Mouse (Mus musculus) 416B (cell line): ENCODE data around the gene Pik3r5.
A peak's percentile ranks its signal among the peaks of the same experiment; 100 is the strongest.

Source experiments
- DNase-seq: peaks from one replicate; pipeline ENCODE4 v3.0.0; 2011; ENCODE audit warnings: low read depth

The Pik3r5 gene

GRCm38 (mm10) chr11:68531066-68531806, 99.3 kb downstream of the Pik3r5 start:
- peak; percentile 38 for DNase-seq

DNA sequence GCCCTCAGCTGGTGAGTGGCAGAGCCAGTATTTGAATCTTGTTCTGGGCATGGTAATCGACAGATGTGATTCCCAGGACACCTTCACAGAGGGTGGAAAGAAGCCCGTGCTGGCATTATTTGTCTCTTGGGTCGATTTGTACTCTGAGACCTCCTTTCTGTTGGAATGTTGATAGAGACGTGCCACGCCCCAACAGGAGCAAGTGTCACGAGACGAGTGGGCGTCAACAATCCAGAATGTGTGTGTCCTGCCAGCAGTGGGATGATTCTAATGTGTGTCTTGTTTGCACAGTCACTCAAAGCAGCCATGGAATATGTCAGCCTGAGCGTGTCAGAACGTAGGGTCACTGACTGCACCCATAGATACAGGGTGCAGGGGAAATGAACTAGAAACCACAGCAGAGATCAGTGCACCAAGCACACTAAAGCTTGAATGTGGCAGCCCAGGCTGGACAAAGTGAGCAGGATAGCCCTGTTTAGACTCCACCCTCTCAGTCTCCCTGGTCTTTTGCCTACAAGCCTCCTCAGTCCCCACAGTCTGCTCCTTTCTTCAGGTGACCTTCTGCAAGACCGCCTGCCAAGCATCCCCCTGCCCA, 100.1 kb downstream of the Pik3r5 start:
- DNase-seq, result no peak

- peak; percentile 20 for DNase-seq
Observed at GRCm38 (mm10) chr11:68532773-68533172, 100.9 kb downstream of the Pik3r5 start.

DNA sequence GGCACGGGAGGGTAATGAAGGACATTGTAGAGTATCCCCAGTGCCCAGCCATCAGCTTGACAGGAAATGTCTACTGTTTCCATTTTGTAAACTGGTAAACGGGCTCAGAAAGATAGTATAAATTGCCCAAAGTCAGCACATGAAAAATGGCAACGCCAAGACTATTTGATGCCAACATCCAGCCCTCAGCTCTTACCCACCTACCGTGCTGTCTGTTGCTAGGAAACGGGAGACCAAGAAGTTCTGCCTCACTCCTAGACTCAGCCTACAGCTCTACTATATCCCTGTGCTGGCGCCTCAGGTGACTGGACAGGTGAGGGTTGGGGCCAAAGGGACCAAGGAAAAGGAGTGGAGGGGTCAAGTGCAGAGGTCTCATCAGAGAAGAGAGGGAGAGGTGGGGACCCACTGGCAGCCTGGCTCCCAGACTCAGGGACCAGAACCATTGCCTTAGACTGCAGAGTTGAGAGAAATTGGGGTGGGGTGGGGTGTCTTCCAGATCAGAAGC, 102.1 kb downstream of the Pik3r5 start:
- no peak for DNase-seq

DNA sequence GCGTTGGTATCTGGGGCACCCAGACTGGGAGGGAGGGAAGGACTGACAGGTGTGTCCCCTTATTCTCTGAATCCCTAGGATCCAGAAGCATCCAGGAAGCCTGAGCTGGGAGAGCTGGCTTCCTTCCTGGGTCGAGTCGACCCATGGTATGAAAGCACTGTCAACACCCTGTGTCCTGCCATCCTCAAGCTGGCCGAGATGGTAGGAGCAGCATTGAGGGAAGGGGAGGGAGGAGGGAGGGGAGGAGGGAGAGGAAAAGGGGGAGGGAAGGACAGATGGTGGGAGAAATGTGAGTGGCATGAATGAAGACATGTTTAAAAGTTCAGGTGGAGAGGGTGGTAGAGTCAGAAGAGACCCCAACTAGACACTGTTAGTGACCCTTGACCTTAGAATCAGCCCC, 104.1 kb downstream of the Pik3r5 start:
- DNase-seq, result no peak

DNA sequence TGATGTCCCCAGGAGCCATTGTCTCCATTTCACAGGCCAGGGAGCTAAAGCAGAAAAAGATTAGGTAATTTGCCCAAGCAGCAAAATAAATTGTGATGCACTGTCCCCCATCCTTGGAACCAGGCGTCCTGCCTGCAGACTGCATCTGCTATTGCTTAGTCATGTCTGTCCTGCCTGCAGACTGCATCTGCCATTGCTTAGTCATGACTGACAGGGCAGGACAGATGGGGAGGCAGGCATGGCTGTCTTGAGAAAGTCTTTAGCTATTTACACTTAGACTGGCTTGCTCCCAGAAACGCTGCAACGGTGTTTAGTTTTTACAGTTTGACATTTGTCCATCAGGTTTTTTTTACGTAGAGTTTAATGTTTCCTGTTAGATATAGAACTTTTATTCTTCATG, 104.5 kb downstream of the Pik3r5 start:
- DNase-seq, result peak; percentile 46

DNA sequence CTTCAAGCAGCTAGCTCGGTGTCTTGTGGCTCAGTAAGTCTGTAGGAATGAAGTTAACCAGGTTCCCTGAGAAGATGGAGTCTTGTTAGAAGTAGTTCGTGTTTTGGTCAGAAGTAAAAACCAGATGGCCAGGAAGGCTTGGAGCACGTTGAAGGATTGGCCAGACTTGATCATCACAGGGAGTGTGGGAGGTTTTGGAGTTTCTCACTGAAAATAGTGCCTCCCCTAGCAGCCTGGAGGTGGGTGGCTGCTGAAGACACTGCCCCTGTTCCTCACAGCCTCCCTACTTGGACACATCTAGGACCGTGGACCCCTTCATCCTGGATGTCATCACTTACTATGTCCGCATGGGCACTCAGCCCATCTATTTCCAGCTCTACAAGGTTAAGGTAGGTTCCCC, 107.7 kb downstream of the Pik3r5 start:
- DNase-seq, result no peak

DNA sequence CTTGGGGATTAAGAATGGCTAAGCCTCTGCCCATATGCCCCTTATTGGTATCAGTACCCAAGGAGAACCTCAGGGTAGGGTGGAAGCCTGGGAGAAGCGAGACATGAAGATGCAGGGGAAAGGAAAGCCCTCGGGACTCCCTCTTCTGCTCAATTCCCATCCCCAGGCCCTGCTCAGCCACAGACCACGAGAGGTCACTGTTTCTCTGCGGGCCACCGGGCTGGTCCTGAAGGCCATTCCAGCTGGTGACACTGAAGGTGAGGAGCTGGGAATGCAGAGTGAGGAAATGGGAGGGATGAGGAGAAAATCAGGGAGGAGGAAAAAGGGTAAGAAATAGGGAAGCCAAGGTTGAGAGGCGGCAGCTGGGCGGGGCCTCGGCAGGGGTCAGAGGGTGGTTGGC, 112.6 kb downstream of the Pik3r5 start:
- DNase-seq, result no peak

GRCm38 (mm10) chr11:68545172-68545571, 113.3 kb downstream of the Pik3r5 start:
- DNase-seq, result no peak

GRCm38 (mm10) chr11:68545682-68546222, 113.8 kb downstream of the Pik3r5 start:
- no peak for DNase-seq
